Mouse (Mus musculus): ENCODE results near the gene Ptpra. TPM values are rescaled to one million over a fixed set of nuclear protein-coding genes. Genes with fewer than 3 reads are reported as not detected.

Gene Ptpra
- 87.9 and 92.2 TPM in 2 replicates for polyA plus RNA-seq (2015; fragmentation: Nextera tagmentation; extraction: Ambion mirVana)

DNA sequence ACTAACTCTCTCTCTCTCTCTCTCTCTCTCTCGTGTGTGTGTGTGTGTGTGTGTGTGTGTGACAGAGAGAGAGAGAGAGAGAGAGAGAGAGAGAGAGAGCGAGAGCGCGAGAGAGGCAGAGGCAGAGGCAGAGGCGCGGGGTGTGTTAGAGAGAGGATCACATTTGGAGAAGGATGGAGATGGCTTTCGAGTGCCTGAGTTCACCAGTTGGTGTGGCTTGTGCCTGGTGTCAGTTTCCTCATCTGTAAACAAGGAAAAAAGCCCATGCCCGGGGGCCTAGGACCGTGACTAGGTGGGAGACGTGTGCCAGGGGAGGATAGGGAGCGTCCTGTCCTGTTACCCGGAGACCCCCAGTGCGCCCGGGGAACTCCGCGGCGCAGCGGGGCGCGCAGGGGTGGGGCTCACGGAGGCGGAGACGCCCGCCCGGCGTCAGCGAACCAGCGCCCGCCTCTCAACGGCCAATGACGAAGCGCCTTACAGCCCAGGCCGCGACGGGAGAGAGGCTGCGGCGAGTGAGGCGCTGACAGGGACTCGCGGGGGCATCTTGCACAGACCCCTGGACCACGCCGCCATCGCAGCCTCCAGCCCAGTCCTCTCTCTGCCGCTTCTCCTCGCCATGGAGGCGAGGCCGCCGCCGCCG is at the start of gene Ptpra:
Ptpra (plus strand) TSS at position 485 of the 640 bp plus-strand sequence.
- Histone ChIP-seq H3K9ac (peak within 1 kb of the TSS; percentile 90), H3K27me3 (peaks cover 8% of the 10 kb centered on the region; the same call in 1 of the 2 replicates), H3K4me3 (replicated peaks) (peak within 1 kb of the TSS; percentile 94), H3K36me3 (peaks cover 3% of the 10 kb centered on the region; the same call in 1 of the 2 replicates), H3K9me3 (replicated peaks) (no peaks in the 10 kb centered on the region), H3K4me1 (peaks cover 31% of the 10 kb centered on the region), H3K27ac (peak within 1 kb of the TSS; percentile 93), H3K4me2 (peak within 1 kb of the TSS; percentile 92)
- peak; percentile 98 for ATAC-seq (replicated peaks; ENCODE audit: low FRiP score)
- under 1% methylated on average over 48 of the region's 50 CpGs for WGBS

DNA sequence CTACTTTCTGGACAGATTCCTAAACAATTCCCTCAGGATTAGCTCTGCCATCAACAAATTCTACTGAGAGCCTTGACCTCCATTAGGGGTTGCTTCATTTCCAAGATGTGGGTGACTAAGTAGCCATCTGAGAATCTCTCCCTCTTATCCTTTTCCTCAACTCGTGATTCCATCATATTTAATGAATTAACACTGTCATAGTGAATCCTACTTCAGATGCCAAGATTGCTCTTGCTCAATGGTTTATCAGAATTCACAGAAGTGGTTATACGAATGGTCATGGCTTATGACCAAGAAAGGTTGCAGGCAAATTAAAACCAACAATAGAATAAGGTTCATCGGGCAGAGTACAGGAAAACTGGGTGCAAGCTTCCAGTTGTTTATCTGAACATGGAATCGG is 48.2 kb upstream of the Ptpra start:
- H3K27me3 ChIP-seq = peaks cover 4% of the 10 kb centered on the region
- no peak overlapping the region for H3K4me2 ChIP-seq
- no peak overlapping the region for H3K27ac ChIP-seq
- H3K9ac ChIP-seq = no peak overlapping the region
- no peak for ATAC-seq (replicated peaks; ENCODE audit: low FRiP score)
- H3K9me3 ChIP-seq (replicated peaks) = no peaks in the 10 kb centered on the region
- H3K4me1 ChIP-seq = peaks cover 23% of the 10 kb centered on the region
- WGBS = 81% methylated on average over 4 of the region's 4 CpGs
- H3K4me3 ChIP-seq (replicated peaks) = no peak overlapping the region
- no peaks in the 10 kb centered on the region for H3K36me3 ChIP-seq

DNA sequence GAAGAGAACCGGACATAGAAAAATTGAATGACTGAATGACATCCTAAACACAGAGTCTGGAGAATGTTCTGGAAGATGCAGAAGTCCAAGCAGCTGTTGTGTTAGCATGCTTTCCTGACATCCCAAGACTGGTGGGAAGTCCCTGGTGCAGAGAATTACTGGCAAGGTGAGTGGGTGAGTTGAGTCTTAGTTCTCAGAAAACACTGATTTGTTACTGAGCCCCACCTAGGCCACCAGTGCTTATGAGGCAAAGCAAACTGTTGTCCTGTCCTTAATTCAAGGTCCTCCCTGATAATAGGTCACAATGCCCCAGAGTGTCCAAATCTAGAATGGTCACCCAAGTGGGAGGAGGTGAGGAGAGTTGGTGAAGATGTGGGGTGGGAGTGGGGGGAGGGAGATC is 45.1 kb upstream of the Ptpra start, which contains the start of the genes Gm28372 and 1700020A23Rik:
Gm28372 (plus strand) TSS at position 301 of the 400 bp plus-strand sequence.
1700020A23Rik (plus strand) TSS at position 321 of the 400 bp plus-strand sequence.
- no peaks in the 10 kb centered on the region for H3K36me3 ChIP-seq
- peaks cover 20% of the 10 kb centered on the region for H3K4me1 ChIP-seq
- WGBS = 91% methylated on average over 1 of the region's 1 CpGs
- no peak within 1 kb of the TSS for H3K9ac ChIP-seq
- no peak within 1 kb of the TSS for H3K27ac ChIP-seq
- no peak within 1 kb of the TSS for H3K4me2 ChIP-seq
- H3K4me3 ChIP-seq (replicated peaks) = no peak within 1 kb of the TSS
- H3K27me3 ChIP-seq = no peaks in the 10 kb centered on the region
- no peaks in the 10 kb centered on the region for H3K9me3 ChIP-seq (replicated peaks)
- ATAC-seq (replicated peaks; ENCODE audit: low FRiP score) = no peak

DNA sequence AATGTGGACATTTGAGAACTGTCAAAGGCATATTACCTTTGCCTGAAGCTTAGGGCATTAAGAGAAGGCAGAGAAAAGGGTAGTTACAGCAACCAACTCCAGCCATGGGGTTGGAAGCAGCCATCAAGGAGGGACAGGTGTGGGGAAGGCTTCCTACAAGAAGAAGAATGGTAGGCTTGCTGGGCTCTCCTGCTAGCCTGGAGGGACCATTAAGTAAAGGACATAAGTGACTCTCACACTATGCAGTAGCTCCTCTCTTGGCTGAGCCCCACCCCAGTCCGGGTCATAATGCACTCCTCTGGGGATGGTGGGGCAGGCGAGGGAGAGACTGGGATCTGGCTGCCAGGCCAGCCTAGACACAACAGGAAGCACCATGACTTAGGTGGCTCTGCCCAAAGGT is 43.9 kb upstream of the Ptpra start, which contains the start of gene Tmem239:
Tmem239 (plus strand) TSS at position 301 of the 400 bp plus-strand sequence.
- Histone ChIP-seq H3K27me3 (no peaks in the 10 kb centered on the region), H3K4me3 (replicated peaks) (no peak within 1 kb of the TSS), H3K27ac (no peak within 1 kb of the TSS), H3K4me1 (peaks cover 17% of the 10 kb centered on the region), H3K9ac (no peak within 1 kb of the TSS), H3K4me2 (no peak within 1 kb of the TSS), H3K36me3 (no peaks in the 10 kb centered on the region), H3K9me3 (replicated peaks) (no peaks in the 10 kb centered on the region)
- ATAC-seq (replicated peaks; ENCODE audit: low FRiP score) = no peak
- 78% methylated on average over 2 of the region's 2 CpGs for WGBS

GRCm38 (mm10) chr2:130408194-130408593 is 41.9 kb upstream of the Ptpra start:
- Histone ChIP-seq H3K27ac (peak overlapping the region; percentile 1; the same call in 1 of the 2 replicates), H3K9ac (no peak overlapping the region), H3K27me3 (no peaks in the 10 kb centered on the region), H3K4me1 (peaks cover 22% of the 10 kb centered on the region), H3K9me3 (replicated peaks) (no peaks in the 10 kb centered on the region), H3K4me3 (replicated peaks) (no peak overlapping the region), H3K36me3 (no peaks in the 10 kb centered on the region), H3K4me2 (no peak overlapping the region)
- 5% methylated on average over 6 of the region's 6 CpGs for WGBS
- ATAC-seq (replicated peaks; ENCODE audit: low FRiP score) = peak; percentile 61; the same call in 1 of the 2 replicates

DNA sequence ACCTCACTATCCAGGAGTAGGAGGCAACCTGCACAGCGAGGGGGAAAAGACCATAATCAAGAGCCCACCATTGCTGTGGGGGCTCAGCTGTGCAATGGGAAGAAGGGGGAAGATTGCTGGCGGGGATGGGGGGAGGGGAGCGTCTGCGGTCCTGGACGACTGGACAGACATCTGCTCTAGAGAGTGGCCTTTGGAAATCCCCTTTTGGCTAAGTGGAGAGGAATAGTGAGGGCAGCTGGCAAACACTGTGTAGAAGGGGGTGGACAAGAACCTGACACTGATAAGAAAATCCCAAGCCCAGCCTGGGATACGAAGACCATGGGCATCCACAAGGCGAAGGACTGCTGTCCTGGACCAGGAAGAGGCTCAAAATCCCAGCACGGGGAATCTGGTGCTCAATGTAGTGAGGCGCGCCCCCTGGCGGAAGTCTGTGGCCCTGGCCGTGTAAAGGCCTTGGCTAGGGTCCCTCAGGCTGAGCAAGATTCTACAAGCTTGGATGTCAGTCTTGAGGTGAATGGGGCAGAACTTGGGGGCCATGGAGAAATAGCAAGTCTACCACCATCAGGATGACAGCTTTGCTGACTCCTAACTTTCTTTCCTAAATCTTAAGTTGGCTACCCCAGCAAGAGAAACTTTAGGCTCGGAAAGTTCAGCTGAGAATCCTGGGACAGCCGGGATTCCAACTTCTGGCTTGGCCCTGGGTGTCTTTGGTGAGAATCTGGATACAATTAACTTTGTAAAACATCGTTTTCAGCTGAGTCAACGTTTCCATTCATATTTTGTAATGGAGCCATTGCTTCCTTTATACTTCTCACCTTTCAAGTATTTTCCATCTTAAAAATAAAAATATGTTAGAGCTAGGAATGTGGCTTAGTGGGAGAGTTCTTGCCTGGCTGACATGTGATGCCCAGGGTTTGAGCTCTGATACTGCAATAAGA is 38.3 kb upstream of the Ptpra start:
- Histone ChIP-seq H3K36me3 (no peaks in the 10 kb centered on the region), H3K4me2 (0 out of 2 replicates have a peak overlapping the region, but pooled peaks have one; percentile 13), H3K4me3 (replicated peaks) (no peak overlapping the region), H3K27me3 (no peaks in the 10 kb centered on the region), H3K9ac (no peak overlapping the region), H3K27ac (no peak overlapping the region), H3K4me1 (peaks cover 15% of the 10 kb centered on the region), H3K9me3 (replicated peaks) (no peaks in the 10 kb centered on the region)
- WGBS = 38% methylated on average over 16 of the region's 16 CpGs
- peak; percentile 76 for ATAC-seq (replicated peaks; ENCODE audit: low FRiP score)

GRCm38 (mm10) chr2:130412775-130413174 is 37.3 kb upstream of the Ptpra start:
- WGBS = 80% methylated on average over 3 of the region's 3 CpGs
- no peaks in the 10 kb centered on the region for H3K36me3 ChIP-seq
- H3K4me1 ChIP-seq = peaks cover 14% of the 10 kb centered on the region
- ATAC-seq (replicated peaks; ENCODE audit: low FRiP score) = no peak
- no peak overlapping the region for H3K4me2 ChIP-seq
- no peak overlapping the region for H3K27ac ChIP-seq
- no peaks in the 10 kb centered on the region for H3K9me3 ChIP-seq (replicated peaks)
- no peaks in the 10 kb centered on the region for H3K27me3 ChIP-seq
- H3K9ac ChIP-seq = no peak overlapping the region
- H3K4me3 ChIP-seq (replicated peaks) = no peak overlapping the region

- no peak overlapping the region for H3K4me2 ChIP-seq
- no peak for ATAC-seq (replicated peaks; ENCODE audit: low FRiP score)
- no peak overlapping the region for H3K27ac ChIP-seq
- no peak overlapping the region for H3K4me3 ChIP-seq (replicated peaks)
- no peaks in the 10 kb centered on the region for H3K27me3 ChIP-seq
- H3K9me3 ChIP-seq (replicated peaks) = no peaks in the 10 kb centered on the region
- H3K4me1 ChIP-seq = peaks cover 5% of the 10 kb centered on the region
- H3K36me3 ChIP-seq = peaks cover 12% of the 10 kb centered on the region
- 74% methylated on average over 6 of the region's 6 CpGs for WGBS
- H3K9ac ChIP-seq = no peak overlapping the region
Observed at GRCm38 (mm10) chr2:130414094-130414856, 35.8 kb upstream of the Ptpra start.

- Histone ChIP-seq H3K4me3 (replicated peaks) (no peak overlapping the region), H3K9me3 (replicated peaks) (no peaks in the 10 kb centered on the region), H3K4me1 (peaks cover 22% of the 10 kb centered on the region), H3K27me3 (no peaks in the 10 kb centered on the region), H3K4me2 (no peak overlapping the region), H3K9ac (no peak overlapping the region), H3K27ac (no peak overlapping the region), H3K36me3 (peaks cover 40% of the 10 kb centered on the region)
- ATAC-seq (replicated peaks; ENCODE audit: low FRiP score) = no peak
- 94% methylated on average over 26 of the region's 26 CpGs for WGBS
Observed at GRCm38 (mm10) chr2:130421781-130422620, 28.1 kb upstream of the Ptpra start.

DNA sequence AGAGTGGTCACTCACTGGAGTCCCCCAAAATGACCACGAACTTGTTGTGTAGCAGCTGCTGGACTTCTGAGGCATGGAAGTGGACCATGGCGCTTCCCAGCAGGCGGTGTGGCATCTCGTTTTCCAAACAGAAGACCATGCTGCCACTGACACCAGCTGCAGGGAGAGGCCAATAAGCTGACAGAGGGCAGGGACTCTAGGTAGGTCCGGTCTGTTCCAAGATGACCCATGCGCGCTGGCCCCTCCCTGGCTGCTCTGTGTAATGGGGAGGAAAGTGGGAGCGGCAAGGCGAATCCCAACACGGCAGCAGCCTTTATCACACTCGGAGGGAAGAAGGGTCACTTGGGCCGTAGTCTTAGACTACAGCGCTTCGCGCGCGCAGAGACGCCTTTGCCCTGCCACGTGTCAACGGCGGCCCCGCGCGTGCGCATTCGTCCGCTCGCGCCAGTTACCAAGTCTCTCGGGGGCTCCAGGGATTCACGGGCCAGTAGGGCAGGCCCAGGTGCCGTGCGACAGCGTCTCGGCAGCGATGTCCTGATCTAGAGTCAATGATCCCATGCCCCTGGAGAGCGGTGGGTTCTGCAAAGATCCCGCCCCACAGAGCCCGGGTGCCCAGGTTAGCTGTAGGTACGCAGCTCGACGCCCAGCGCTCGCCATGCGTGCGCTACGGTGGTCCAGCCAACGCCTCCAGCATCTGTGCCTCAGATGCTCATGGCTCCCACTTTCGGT is 26.5 kb upstream of the Ptpra start:
- H3K36me3 ChIP-seq = peaks cover 41% of the 10 kb centered on the region
- H3K9me3 ChIP-seq (replicated peaks) = no peaks in the 10 kb centered on the region
- H3K4me2 ChIP-seq = peak overlapping the region; percentile 97
- peaks cover 22% of the 10 kb centered on the region for H3K4me1 ChIP-seq
- no peaks in the 10 kb centered on the region for H3K27me3 ChIP-seq
- H3K4me3 ChIP-seq (replicated peaks) = peak overlapping the region; percentile 83
- H3K27ac ChIP-seq = peak overlapping the region; percentile 91
- peak; percentile 73 for ATAC-seq (replicated peaks; ENCODE audit: low FRiP score)
- H3K9ac ChIP-seq = peak overlapping the region; percentile 86
- 12% methylated on average over 49 of the region's 49 CpGs for WGBS
